Mouse (Mus musculus) 416B (cell line): ENCODE measurements around the gene Hoxc13.

Source experiments
- DNase-seq: peaks from one replicate; pipeline ENCODE4 v3.0.0; 2011; ENCODE audit warnings: low read depth

Hoxc13 gene

GRCm38 (mm10) chr15:102921053-102922011 is at the start of gene Hoxc13:
Gene Hoxc13 (plus strand): TSS chr15:102921103.
- no peak for DNase-seq

- no peak for DNase-seq
These were observed 35.1 kb upstream of the Hoxc13 start for GRCm38 (mm10) chr15:102885803-102886202.

GRCm38 (mm10) chr15:102895115-102895514 is 25.8 kb upstream of the Hoxc13 start:
- DNase-seq, result no peak

GRCm38 (mm10) chr15:102904946-102905345 is 16.0 kb upstream of the Hoxc13 start:
- no peak for DNase-seq

- no peak for DNase-seq
These were observed 11.4 kb upstream of the Hoxc13 start for GRCm38 (mm10) chr15:102909536-102909935.

GRCm38 (mm10) chr15:102910038-102910437 is 10.9 kb upstream of the Hoxc13 start:
- no peak for DNase-seq

- no peak for DNase-seq
These were observed 10.3 kb upstream of the Hoxc13 start for GRCm38 (mm10) chr15:102910496-102911095.

- no peak for DNase-seq
These were observed 7.8 kb upstream of the Hoxc13 start for GRCm38 (mm10) chr15:102913038-102913585.

GRCm38 (mm10) chr15:102917972-102918572 is 2.8 kb upstream of the Hoxc13 start:
- DNase-seq, result no peak

GRCm38 (mm10) chr15:102918611-102919265 is 2.2 kb upstream of the Hoxc13 start:
- no peak for DNase-seq

- no peak for DNase-seq
These were observed 1.3 kb upstream of the Hoxc13 start for GRCm38 (mm10) chr15:102919336-102920180.

GRCm38 (mm10) chr15:102920619-102921018 is 284 bp upstream of the Hoxc13 start:
- no peak for DNase-seq

- DNase-seq, result no peak
These were observed 1.1 kb downstream of the Hoxc13 start for GRCm38 (mm10) chr15:102922012-102922362.

GRCm38 (mm10) chr15:102922636-102923500 is 2.0 kb downstream of the Hoxc13 start:
- no peak for DNase-seq

- no peak for DNase-seq
These were observed 6.2 kb downstream of the Hoxc13 start for GRCm38 (mm10) chr15:102927032-102927645.

- DNase-seq, result no peak
These were observed 10.9 kb downstream of the Hoxc13 start for GRCm38 (mm10) chr15:102931706-102932358.

GRCm38 (mm10) chr15:102934438-102934837 is 13.5 kb downstream of the Hoxc13 start:
- no peak for DNase-seq

GRCm38 (mm10) chr15:102934897-102935296 is 14.0 kb downstream of the Hoxc13 start:
- no peak for DNase-seq
